Mouse (Mus musculus) CH12.LX (cell line): ENCODE results near the gene Tmem176a. TPM values are rescaled to one million over a fixed set of nuclear protein-coding genes. Genes with fewer than 3 reads are reported as not detected.

Experiments
- DNase-seq: peaks from one replicate; pipeline ENCODE4 v3.0.0-alpha.2; 2013; ENCODE audit errors: extremely low read depth
- H3K27ac ChIP-seq: 2 replicates; pipeline ENCODE4 v1.5.1; 2012; ENCODE audit warnings: low read depth, mild to moderate bottlenecking, control low read depth, moderate library complexity; ENCODE audit not compliant: insufficient read depth
- H3K27me3 ChIP-seq: replicated peaks from 2 replicates; pipeline ENCODE3; 2012; ENCODE audit warnings: inconsistent platforms
- H3K36me3 ChIP-seq, 2 experiments: replicated peaks in 1 of 2; 2 replicates each; pipeline versions ENCODE3 to v1.6.1; 2012; ENCODE audit warnings: inconsistent platforms in 1 of 2, low read length in 1 of 2, mild to moderate bottlenecking in 1 of 2, mixed read lengths in 1 of 2, moderate library complexity in 1 of 2; ENCODE audit not compliant: control insufficient read depth in 1 of 2, insufficient read depth in 1 of 2
- H3K4me1 ChIP-seq, 2 experiments: 2 replicates each; pipeline ENCODE4 v1.6.1; 2012; ENCODE audit warnings: inconsistent platforms in 1 of 2, moderate library complexity in 1 of 2; ENCODE audit not compliant: insufficient read depth in 2 of 2, control insufficient read depth in 1 of 2
- H3K4me2 ChIP-seq: 2 replicates; pipeline ENCODE4 v1.6.1; 2012; ENCODE audit warnings: low read depth, mild to moderate bottlenecking, control low read depth; ENCODE audit not compliant: poor library complexity, insufficient read depth, severe bottlenecking
- H3K4me3 ChIP-seq, 3 experiments: fragments of 150-350 bp in 1 of 3; sonication (generic) in 1 of 3; replicated peaks in 1 of 3; 2 replicates each; pipeline versions ENCODE3 to v1.5.1; 2011 to 2012; ENCODE audit warnings: low read depth in 2 of 3, low read length in 2 of 3, mild to moderate bottlenecking in 2 of 3, moderate library complexity in 2 of 3, control low read depth in 1 of 3, improper control_type of control experiment in 1 of 3, inconsistent platforms in 1 of 3, mixed read lengths in 1 of 3; ENCODE audit not compliant: poor library complexity in 1 of 3
- H3K79me2 ChIP-seq: replicated peaks from 2 replicates; pipeline ENCODE4 v1.6.1; 2012; ENCODE audit warnings: mild to moderate bottlenecking, moderate library complexity; ENCODE audit not compliant: control insufficient read depth, poor library complexity, insufficient read depth, severe bottlenecking; ENCODE audit errors: extremely low read depth
- H3K9ac ChIP-seq: 2 replicates; pipeline ENCODE4 v1.6.1; 2012; ENCODE audit warnings: low read depth, mild to moderate bottlenecking, control low read depth, moderate library complexity; ENCODE audit not compliant: insufficient read depth
- H3K9me3 ChIP-seq: replicated peaks from 2 replicates; pipeline ENCODE3; 2012; ENCODE audit warnings: low read length, inconsistent platforms, mixed read lengths
- CTCF ChIP-seq, 2 experiments: IDR thresholded peaks in 1 of 2; conservative IDR thresholded peaks in 1 of 2; 2 replicates each; pipeline ENCODE4 v1.5.1; 2011 to 2012; ENCODE audit warnings: low read depth in 2 of 2, low read length in 2 of 2, improper control_type of control experiment in 1 of 2, inconsistent platforms in 1 of 2, mild to moderate bottlenecking in 1 of 2, moderate library complexity in 1 of 2
- E2F4 ChIP-seq: IDR thresholded peaks from 2 replicates; pipeline ENCODE4 v1.6.1; 2011; ENCODE audit warnings: low read depth, low read length, improper control_type of control experiment; ENCODE audit not compliant: insufficient replicate concordance
- ELF1 ChIP-seq: IDR thresholded peaks from 2 replicates; pipeline ENCODE4 v1.6.1; 2014; ENCODE audit warnings: low read depth, mild to moderate bottlenecking, inconsistent platforms, low read length, improper control_type of control experiment
- EP300 ChIP-seq: IDR thresholded peaks from 2 replicates; pipeline ENCODE4 v1.6.1; 2011; ENCODE audit warnings: low read length, improper control_type of control experiment
- JUN ChIP-seq: IDR thresholded peaks from 2 replicates; pipeline ENCODE4 v1.6.1; 2011; ENCODE audit warnings: low read depth, mild to moderate bottlenecking, low read length, improper control_type of control experiment, moderate library complexity; ENCODE audit not compliant: insufficient read depth
- JUND ChIP-seq: conservative IDR thresholded peaks from 2 replicates; pipeline ENCODE4 v1.6.1; 2011; ENCODE audit warnings: low read depth, low read length, improper control_type of control experiment
- MAFK ChIP-seq: IDR thresholded peaks from 2 replicates; pipeline ENCODE4 v1.6.1; 2011; ENCODE audit warnings: low read length, improper control_type of control experiment; ENCODE audit not compliant: insufficient replicate concordance
- MEF2A ChIP-seq: IDR thresholded peaks from 2 replicates; pipeline ENCODE4 v1.6.1; 2014; ENCODE audit warnings: low read depth, mild to moderate bottlenecking, inconsistent platforms, low read length, improper control_type of control experiment, borderline replicate concordance
- MYC ChIP-seq: IDR thresholded peaks from 2 replicates; pipeline ENCODE4 v1.6.1; 2011; ENCODE audit warnings: low read depth, mild to moderate bottlenecking, improper control_type of control experiment, low read length
- NRF1 ChIP-seq: IDR thresholded peaks from 2 replicates; pipeline ENCODE4 v1.6.1; 2014; ENCODE audit warnings: low read depth, mild to moderate bottlenecking, inconsistent platforms, low read length, improper control_type of control experiment, moderate library complexity
- POLR2A ChIP-seq: IDR thresholded peaks from 2 replicates; pipeline ENCODE4 v1.6.1; 2011; ENCODE audit warnings: low read depth, mild to moderate bottlenecking, improper control_type of control experiment, low read length
- POLR2AphosphoS2 ChIP-seq: IDR thresholded peaks from 2 replicates; pipeline ENCODE4 v1.6.1; 2011; ENCODE audit warnings: low read depth, low read length, improper control_type of control experiment
- RAD21 ChIP-seq: IDR thresholded peaks from 2 replicates; pipeline ENCODE4 v1.6.1; 2011; ENCODE audit warnings: low read depth, mild to moderate bottlenecking, low read length, improper control_type of control experiment, moderate library complexity
- SIN3A ChIP-seq: IDR thresholded peaks from 2 replicates; pipeline ENCODE4 v1.6.1; 2012; ENCODE audit warnings: low read length, improper control_type of control experiment, inconsistent platforms
- SMC3 ChIP-seq: IDR thresholded peaks from 2 replicates; pipeline ENCODE4 v1.6.1; 2011; ENCODE audit warnings: low read depth, low read length, improper control_type of control experiment
- TBP ChIP-seq: conservative IDR thresholded peaks from 2 replicates; pipeline ENCODE4 v1.6.1; 2011; ENCODE audit warnings: low read depth, low read length, improper control_type of control experiment
- TCF12 ChIP-seq: IDR thresholded peaks from 2 replicates; pipeline ENCODE4 v1.6.1; 2014; ENCODE audit warnings: low read depth, mild to moderate bottlenecking, inconsistent platforms, low read length, improper control_type of control experiment
- USF1 ChIP-seq: IDR thresholded peaks from 2 replicates; pipeline ENCODE4 v1.6.1; 2014; ENCODE audit warnings: low read depth, mild to moderate bottlenecking, inconsistent platforms, low read length, improper control_type of control experiment
- USF2 ChIP-seq: conservative IDR thresholded peaks from 2 replicates; pipeline ENCODE4 v1.6.1; 2011; ENCODE audit warnings: low read depth, low read length, improper control_type of control experiment
- ZKSCAN1 ChIP-seq: IDR thresholded peaks from 2 replicates; pipeline ENCODE4 v1.6.1; 2012; ENCODE audit warnings: low read depth, inconsistent platforms, low read length, improper control_type of control experiment, borderline replicate concordance
- ZNF384 ChIP-seq: IDR thresholded peaks from 2 replicates; pipeline ENCODE4 v1.6.1; 2012; ENCODE audit warnings: low read depth, low read length, improper control_type of control experiment, inconsistent platforms
- dilution Hi-C: fragments of 300-500 bp; cut with MboI; formaldehyde crosslinking; loops from 2 replicates; pipeline ENCODE4 v1.14.3; 2020; ENCODE audit warnings: low sequenced_read_pairs; ENCODE audit not compliant: extremely low pct_unique_long_range_greater_than_20kb, extremely low pct_ligation_motif_present
- in situ Hi-C: fragments of 300-500 bp; cut with MboI; formaldehyde crosslinking; loops from 3 replicates; pipeline ENCODE4 v1.14.3; 2019; ENCODE audit warnings: low sequenced_read_pairs, low pct_ligation_motif_present, low pct_unique_long_range_greater_than_20kb, mixed read lengths
- polyA plus RNA-seq: library from polyadenylated mRNA; unstranded; fragments of >175 nt; gene quantifications from 2 replicates; pipeline ENCODE4 v1.2.1, GENCODE M21; 2012; ENCODE audit warnings: low read depth; ENCODE audit not compliant: insufficient read length
- total RNA-seq, 2 experiments: library from RNA; depleted of rRNA; stranded (reverse); fragments of 300-350 nt in 1 of 2; fragments of >200 nt in 1 of 2; gene quantifications; 2 replicates each; pipeline ENCODE4 v1.2.3; 2012 to 2014

The Tmem176a gene
- total and polyA plus RNA-seq, 3 experiments: 27.2 to 58.0 (median 34.6) TPM

GRCm38 (mm10) chr6:48809494-48810219 lies 31.1 kb upstream of the Tmem176a start:
- TF ChIP-seq JUN (no peak), MEF2A (no peak), ZKSCAN1 (no peak), USF1 (no peak), POLR2A (no peak), EP300 (no peak), MYC (no peak), MAFK (no peak), ELF1 (no peak), NRF1 (no peak), POLR2AphosphoS2 (no peak), USF2 (no peak), E2F4 (no peak), SIN3A (no peak), TBP (no peak), JUND (no peak), ZNF384 (no peak), TCF12 (no peak)
- TF ChIP-seq, all 38 proteins: peak for 0
- Histone ChIP-seq H3K27ac (no peak overlapping the region), H3K4me3 (no peak overlapping the region), H3K9me3 (peaks cover 6% of the 10 kb centered on the region), H3K9ac (no peak overlapping the region), H3K27me3 (no peaks in the 10 kb centered on the region), H3K36me3 (no peaks in the 10 kb centered on the region), H3K4me1 (no peaks in the 10 kb centered on the region), H3K79me2 (no peaks in the 10 kb centered on the region), H3K4me2 (no peak overlapping the region)
- dilution Hi-C loops: no loop called here
- DNase-seq: no peak
- in situ Hi-C loops: no loop called here

- H3K4me1 ChIP-seq: peaks cover 2 to 8% of the 10 kb centered on the region in 2 experiments; a peak in 2 of 4 replicates
- H3K27ac ChIP-seq: no peak overlapping the region
- H3K4me2 ChIP-seq: no peak overlapping the region
- DNase-seq: no peak
- in situ Hi-C loops (no loop called here), dilution Hi-C loops (no loop called here)
- no peak overlapping the region for H3K9ac ChIP-seq
- H3K79me2 ChIP-seq: no peaks in the 10 kb centered on the region
- H3K36me3 ChIP-seq: no peaks in the 10 kb centered on the region
- peaks cover 5% of the 10 kb centered on the region for H3K9me3 ChIP-seq
- no peak overlapping the region for H3K4me3 ChIP-seq
- H3K27me3 ChIP-seq: no peaks in the 10 kb centered on the region
- TF ChIP-seq SMC3 (peak; percentile 38), TCF12 (no peak), CTCF (conservative IDR thresholded peaks at IDR 0.05 in 1 of 2, IDR thresholded peaks at IDR 0.05 in 1 of 2; ENCODE audit: low read depth in 2 of 2, low read length in 2 of 2) (peak; percentile 53 to 58), RAD21 (peak; percentile 32)
Observed at GRCm38 (mm10) chr6:48815013-48815412, 25.7 kb upstream of the Tmem176a start.
